Mouse (Mus musculus) liver, embryonic 11.5 days (tissue): ENCODE measurements around the gene Trpc4ap. TPM values are rescaled to one million over a fixed set of nuclear protein-coding genes. Genes with fewer than 3 reads are reported as not detected.
A peak's percentile ranks its signal among the peaks of the same experiment; 100 is the strongest.

ENCODE experiments used
- ATAC-seq: fragments of 200-750 bp; cut with Nextera tagmentation; replicated peaks from 2 replicates; pipeline ENCODE4 v1.8.0; 2017; ENCODE audit warnings: moderate number of reproducible peaks, mild to moderate bottlenecking, moderate TSS enrichment, moderate library complexity; ENCODE audit not compliant: low FRiP score
- DNase-seq: peaks from one replicate; pipeline ENCODE4 v3.0.0-alpha.2; 2017; ENCODE audit warnings: low spot score
- H3K27ac ChIP-seq: fragments of 300-500 bp; sonication (generic); 2 replicates; pipeline ENCODE4 v1.5.1; 2014; ENCODE audit warnings: mild to moderate bottlenecking, low read depth, low read length, control low read depth
- H3K27me3 ChIP-seq: fragments of 300-500 bp; sonication (generic); replicated peaks from 2 replicates; pipeline ENCODE4 v1.6.1; 2014; ENCODE audit warnings: low read length, mixed read lengths; ENCODE audit not compliant: control insufficient read depth, insufficient read depth
- H3K36me3 ChIP-seq: fragments of 300-500 bp; sonication (generic); 2 replicates; pipeline ENCODE4 v1.6.1; 2014; ENCODE audit warnings: mild to moderate bottlenecking, low read length, moderate library complexity, mixed read lengths; ENCODE audit not compliant: control insufficient read depth, insufficient read depth
- H3K4me1 ChIP-seq: fragments of 300-500 bp; sonication (generic); replicated peaks from 2 replicates; pipeline ENCODE4 v1.6.1; 2014; ENCODE audit warnings: low read length, mixed read lengths; ENCODE audit not compliant: control insufficient read depth, insufficient read depth
- H3K4me2 ChIP-seq: fragments of 300-500 bp; sonication (generic); 2 replicates; pipeline ENCODE4 v1.6.1; 2014; ENCODE audit warnings: mild to moderate bottlenecking, control low read depth, moderate library complexity
- H3K4me3 ChIP-seq: fragments of 300-500 bp; sonication (generic); 2 replicates; pipeline ENCODE4 v1.5.1; 2014; ENCODE audit warnings: low read depth, low read length, control low read depth
- H3K9ac ChIP-seq: fragments of 300-500 bp; sonication (generic); 2 replicates; pipeline ENCODE4 v1.6.1; 2014; ENCODE audit warnings: low read depth, low read length, control low read depth
- H3K9me3 ChIP-seq: fragments of 300-500 bp; sonication (generic); 2 replicates; pipeline ENCODE4 v1.6.1; 2016; ENCODE audit warnings: low read length, inconsistent platforms, mixed read lengths; ENCODE audit not compliant: control insufficient read depth
- WGBS: fragments of 180-500 bp; shearing (Covaris S2); extraction: QIAGEN DNeasy Blood & Tissue Kit; methylation state at CpG from one replicate; pipeline ENCODE4 v1.1.7; 2014; 5-methylcytosine and 5-hydroxymethylcytosine counted together
- polyA plus RNA-seq: library from polyadenylated mRNA; unstranded; fragments of >200 nt; fragmentation: Nextera tagmentation; extraction: Ambion mirVana; gene quantifications from 2 replicates; pipeline ENCODE4 v1.2.1, GENCODE M21; 2014

The Trpc4ap gene
- polyA plus RNA-seq, 1 experiment from 2014 or later: 103 TPM

- Histone ChIP-seq H3K27ac (no peak overlapping the region), H3K9ac (no peak overlapping the region), H3K9me3 (no peaks in the 10 kb centered on the region), H3K4me3 (no peak overlapping the region), H3K4me1 (peaks cover 10% of the 10 kb centered on the region), H3K4me2 (no peak overlapping the region), H3K27me3 (peaks cover 38% of the 10 kb centered on the region), H3K36me3 (no peaks in the 10 kb centered on the region)
- DNase-seq (no peak), ATAC-seq (0 out of 2 replicates have a peak, but pooled peaks have one; percentile 33)
- WGBS: 30% methylated on average over 10 of the region's 10 CpGs
Observed at GRCm38 (mm10) chr2:155624730-155625129, 67.5 kb downstream of the Trpc4ap start.

- Histone ChIP-seq H3K9me3 (no peaks in the 10 kb centered on the region), H3K36me3 (no peaks in the 10 kb centered on the region), H3K9ac (no peak overlapping the region), H3K4me3 (no peak overlapping the region), H3K4me2 (no peak overlapping the region), H3K4me1 (peaks cover 13% of the 10 kb centered on the region), H3K27ac (no peak overlapping the region), H3K27me3 (peaks cover 31% of the 10 kb centered on the region)
- WGBS: 73% methylated on average over 6 of the region's 6 CpGs
- ATAC-seq (no peak), DNase-seq (no peak)
Observed at GRCm38 (mm10) chr2:155623996-155624395, 68.2 kb downstream of the Trpc4ap start.

DNA sequence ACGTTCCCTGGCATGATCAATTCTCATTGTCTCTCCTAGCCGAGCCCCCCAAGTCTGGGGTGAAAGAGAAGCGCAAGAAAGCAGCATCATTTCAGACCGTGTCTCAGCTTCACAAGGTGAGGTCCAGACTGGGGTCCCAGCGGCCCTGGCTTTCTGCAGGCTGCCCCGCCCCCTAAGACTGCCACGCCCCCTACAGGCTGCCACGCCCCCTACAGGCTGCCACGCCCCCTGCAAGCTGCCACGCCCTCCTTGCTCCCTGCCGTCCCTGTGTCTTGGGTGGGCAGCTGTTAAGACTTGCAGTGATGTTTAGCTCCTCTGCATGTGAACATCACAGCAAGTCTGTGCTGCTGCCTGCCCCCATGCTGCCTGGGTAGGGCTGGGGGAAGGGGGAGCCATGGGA, 69.6 kb downstream of the Trpc4ap start:
- no peaks in the 10 kb centered on the region for H3K9me3 ChIP-seq
- 22% methylated on average over 11 of the region's 11 CpGs for WGBS
- peak; percentile 14; the same call in 1 of the 2 replicates for ATAC-seq
- no peak overlapping the region for H3K4me2 ChIP-seq
- no peak overlapping the region for H3K9ac ChIP-seq
- H3K4me1 ChIP-seq: peaks cover 22% of the 10 kb centered on the region
- H3K27me3 ChIP-seq: peaks cover 17% of the 10 kb centered on the region
- no peak for DNase-seq
- no peaks in the 10 kb centered on the region for H3K36me3 ChIP-seq
- no peak overlapping the region for H3K4me3 ChIP-seq
- H3K27ac ChIP-seq: no peak overlapping the region

DNA sequence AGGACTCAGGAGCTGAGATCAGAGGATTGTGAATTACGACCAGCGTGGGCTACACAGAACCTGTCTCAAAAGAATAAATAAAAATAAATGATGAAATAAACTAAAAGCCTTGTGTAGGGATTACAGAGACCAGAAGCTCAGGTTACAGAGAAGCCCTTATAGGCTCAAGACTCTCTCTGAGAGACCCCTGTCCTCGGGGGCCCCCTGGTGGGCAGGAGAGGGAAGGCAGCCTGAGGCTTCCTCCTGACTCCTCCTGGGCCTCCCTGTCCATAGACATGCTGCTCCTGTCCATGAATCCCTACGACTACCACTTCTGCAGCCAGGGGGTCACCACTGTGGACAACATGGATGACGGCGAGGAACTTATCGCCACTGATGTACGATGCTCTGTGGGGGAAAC, 72.4 kb downstream of the Trpc4ap start:
- Histone ChIP-seq H3K27me3 (no peaks in the 10 kb centered on the region; the same call in 1 of the 2 replicates), H3K4me1 (peaks cover 32% of the 10 kb centered on the region), H3K9me3 (no peaks in the 10 kb centered on the region), H3K36me3 (no peaks in the 10 kb centered on the region), H3K4me3 (no peak overlapping the region), H3K9ac (no peak overlapping the region), H3K4me2 (no peak overlapping the region), H3K27ac (no peak overlapping the region)
- peak; percentile 84 for DNase-seq
- peak; percentile 67 for ATAC-seq
- 18% methylated on average over 8 of the region's 8 CpGs for WGBS

DNA sequence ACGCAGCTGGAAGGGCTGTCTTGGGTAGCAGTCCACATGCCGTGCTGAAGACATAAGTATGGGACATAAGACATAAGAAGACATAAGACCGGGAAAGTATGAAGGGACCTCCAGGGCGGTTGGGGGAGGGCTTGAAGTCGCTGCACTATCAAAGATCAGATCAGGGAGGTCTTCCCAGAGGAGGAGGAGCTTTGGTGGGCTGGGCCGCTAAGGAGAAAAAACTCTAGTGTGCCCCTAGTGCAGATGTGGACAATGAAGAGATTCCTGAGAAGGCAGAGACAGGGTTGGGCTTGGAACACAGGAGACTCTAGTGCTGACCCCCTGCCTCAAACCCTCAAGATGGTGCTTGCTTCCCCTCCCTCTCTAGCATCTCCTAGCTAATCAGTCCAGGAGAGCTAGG, 75.2 kb downstream of the Trpc4ap start:
- 30% methylated on average over 6 of the region's 6 CpGs for WGBS
- ATAC-seq (no peak), DNase-seq (no peak)
- Histone ChIP-seq H3K27me3 (peaks cover 4% of the 10 kb centered on the region; the same call in 1 of the 2 replicates), H3K27ac (peak overlapping the region; percentile 57), H3K4me1 (peaks cover 38% of the 10 kb centered on the region), H3K4me2 (peak overlapping the region; percentile 47), H3K4me3 (no peak overlapping the region), H3K36me3 (no peaks in the 10 kb centered on the region), H3K9me3 (no peaks in the 10 kb centered on the region), H3K9ac (peak overlapping the region; percentile 20; the same call in 1 of the 2 replicates)

DNA sequence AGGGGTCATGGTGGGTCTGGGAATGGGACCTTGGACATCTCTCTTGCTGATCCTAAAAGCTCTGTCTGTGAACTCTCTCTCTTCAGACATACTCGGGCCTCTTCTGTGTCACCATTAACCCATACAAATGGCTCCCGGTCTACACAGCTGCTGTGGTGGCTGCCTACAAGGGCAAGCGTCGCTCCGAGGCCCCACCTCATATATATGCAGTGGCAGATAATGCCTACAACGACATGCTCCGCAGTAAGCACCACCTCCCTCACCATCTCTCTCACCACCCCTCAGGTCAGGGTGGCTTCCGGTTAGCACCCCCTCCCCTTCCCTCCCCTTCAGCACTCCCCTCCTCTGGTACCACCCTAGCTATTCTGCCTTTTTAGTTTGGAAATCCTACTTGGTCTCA, 78.2 kb downstream of the Trpc4ap start:
- H3K4me1 ChIP-seq: peaks cover 37% of the 10 kb centered on the region

DNA sequence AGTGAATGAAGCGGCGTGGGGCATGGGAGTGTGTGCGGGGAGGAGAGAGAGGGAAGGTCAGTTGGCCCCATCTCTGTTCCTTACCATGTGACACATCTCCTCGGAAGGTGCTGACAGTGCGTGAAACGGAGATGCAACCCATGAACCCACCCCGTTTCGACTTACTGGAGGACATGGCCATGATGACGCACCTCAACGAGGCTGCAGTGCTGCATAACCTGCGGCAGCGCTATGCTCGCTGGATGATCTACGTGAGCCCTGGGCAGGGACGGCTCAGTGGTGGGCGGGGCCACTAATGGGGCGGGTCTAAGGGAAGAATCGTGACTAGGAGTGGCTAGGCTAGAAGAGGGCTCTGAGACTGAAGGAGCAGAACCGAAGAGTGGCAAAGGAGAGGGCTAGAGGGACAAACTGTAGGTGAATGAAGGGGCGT, 78.8 kb downstream of the Trpc4ap start:
- WGBS: 4% methylated on average over 20 of the region's 20 CpGs

More for the DNA sequence above, 78.2 kb downstream of the Trpc4ap start:
- no peak for DNase-seq
- Histone ChIP-seq H3K4me2 (peak overlapping the region; percentile 87), H3K4me3 (peak overlapping the region; percentile 63), H3K27ac (peak overlapping the region; percentile 96), H3K9ac (peak overlapping the region; percentile 89), H3K36me3 (no peaks in the 10 kb centered on the region), H3K27me3 (peaks cover 4% of the 10 kb centered on the region; the same call in 1 of the 2 replicates), H3K9me3 (no peaks in the 10 kb centered on the region)
- WGBS: 34% methylated on average over 8 of the region's 8 CpGs
- ATAC-seq: peak; percentile 82

GRCm38 (mm10) chr2:155611834-155612550, 80.2 kb downstream of the Trpc4ap start:
- Histone ChIP-seq H3K4me2 (peak overlapping the region; percentile 87; the same call in 1 of the 2 replicates), H3K27me3 (peaks cover 4% of the 10 kb centered on the region; the same call in 1 of the 2 replicates), H3K9ac (no peak overlapping the region), H3K27ac (no peak overlapping the region; the same call in 1 of the 2 replicates), H3K36me3 (no peaks in the 10 kb centered on the region), H3K4me1 (peaks cover 19% of the 10 kb centered on the region), H3K9me3 (no peaks in the 10 kb centered on the region), H3K4me3 (peak overlapping the region; percentile 63; the same call in 1 of the 2 replicates)
- DNase-seq: no peak
- WGBS: 81% methylated on average over 9 of the region's 9 CpGs
- ATAC-seq: no peak

More for the DNA sequence above, 78.8 kb downstream of the Trpc4ap start:
- peak overlapping the region; percentile 87 for H3K4me2 ChIP-seq
- H3K4me1 ChIP-seq: peaks cover 31% of the 10 kb centered on the region
- H3K27me3 ChIP-seq: peaks cover 4% of the 10 kb centered on the region; the same call in 1 of the 2 replicates
- H3K36me3 ChIP-seq: no peaks in the 10 kb centered on the region
- H3K9me3 ChIP-seq: no peaks in the 10 kb centered on the region
- H3K4me3 ChIP-seq: peak overlapping the region; percentile 63
- ATAC-seq (peak; percentile 96), DNase-seq (peak; percentile 86)
- peak overlapping the region; percentile 89 for H3K9ac ChIP-seq
- H3K27ac ChIP-seq: peak overlapping the region; percentile 96
